21 mouse cellular contexts compared by ENCODE assay signal in the genomic region with DNA sequence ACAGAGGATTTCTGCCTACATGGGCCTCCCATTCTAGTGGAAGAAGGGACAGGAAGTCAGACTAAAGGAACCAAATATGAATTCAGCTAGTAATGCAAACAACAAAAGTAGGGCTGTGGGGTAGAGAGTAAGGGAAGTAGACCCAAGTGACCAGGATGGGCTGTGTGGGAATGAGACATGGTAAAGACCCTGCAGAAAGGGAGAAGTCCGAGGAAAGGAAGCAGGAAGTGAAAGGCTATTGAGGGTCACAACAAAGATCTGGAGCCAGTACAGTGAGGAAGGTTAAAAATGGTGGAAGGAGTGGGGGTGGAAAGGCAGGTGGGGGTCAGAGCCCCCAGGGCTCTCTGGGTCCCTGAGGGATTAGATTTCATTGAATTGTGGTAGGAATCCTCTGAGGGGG.
"Had no signal": no experiment of that assay in that cellular context is flagged by ENCODE, and none has a peak within 500 bp of the region (broad histone marks: within the 10 kb centered on the region; RNA-seq: fewer than 3 reads in every experiment).

No protein-coding gene starts in this region.

- H3K4me1 ChIP-seq: kidney, embryonic 15.5 days; limb, embryonic 12.5 days; limb, embryonic 15.5 days; liver, embryonic 12.5 days; liver, embryonic 15.5 days had no signal

- H3K4me2 ChIP-seq: kidney, embryonic 15.5 days; limb, embryonic 12.5 days; limb, embryonic 15.5 days; liver, embryonic 12.5 days; liver, embryonic 15.5 days; midbrain, embryonic 11.5 days had no signal

- H3K9me3 ChIP-seq: kidney, embryonic 15.5 days; limb, embryonic 12.5 days; limb, embryonic 15.5 days; liver, embryonic 12.5 days; liver, embryonic 15.5 days had no signal

- DNase-seq: kidney, adult 2 months; kidney, postnatal 10 days; kidney, postnatal 36 days; layer of hippocampus, postnatal 36 days; left cerebral cortex, postnatal 4 days; lung, adult 2 months; lung, postnatal 14 days; lung, postnatal 4 days; midbrain, embryonic 14.5 days; right cerebral cortex, postnatal 4 days; thymus, adult 2 months; thymus, postnatal 14 days; thymus, postnatal 4 days had no signal

- H3K27ac ChIP-seq: kidney, embryonic 15.5 days; left cerebral cortex, adult 2 months; limb, embryonic 12.5 days; limb, embryonic 15.5 days; liver, embryonic 12.5 days; liver, embryonic 15.5 days; stomach, postnatal 0 days had no signal

- H3K36me3 ChIP-seq: kidney, embryonic 15.5 days; limb, embryonic 12.5 days; limb, embryonic 15.5 days; liver, embryonic 12.5 days; liver, embryonic 15.5 days had no signal

- H3K27me3 ChIP-seq: kidney, embryonic 15.5 days; limb, embryonic 12.5 days; limb, embryonic 15.5 days; liver, embryonic 12.5 days; liver, embryonic 15.5 days had no signal

- H3K4me3 ChIP-seq: kidney, embryonic 15.5 days; left cerebral cortex, adult 2 months; limb, embryonic 12.5 days; limb, embryonic 15.5 days; liver, embryonic 12.5 days; liver, embryonic 15.5 days had no signal

- ATAC-seq: liver, embryonic 12.5 days had no signal

- H3K9ac ChIP-seq: kidney, embryonic 15.5 days; limb, embryonic 12.5 days; limb, embryonic 15.5 days; liver, embryonic 12.5 days; liver, embryonic 15.5 days had no signal
